Mouse (Mus musculus) neural tube, embryonic 10.5 days (tissue): ENCODE results near the gene Slc13a3.
A peak's percentile ranks its signal among the peaks of the same experiment; 100 is the strongest.

Experiments used
- DNase-seq: peaks from one replicate; pipeline ENCODE4 v3.0.0-alpha.2; 2017; ENCODE audit warnings: low spot score; ENCODE audit errors: extremely low spot score

Slc13a3 gene

GRCm38 (mm10) chr2:165415141-165415721, 57.8 kb downstream of the Slc13a3 start:
- no peak for DNase-seq

- DNase-seq: no peak
These were observed 58.7 kb downstream of the Slc13a3 start for GRCm38 (mm10) chr2:165414321-165414720.

- no peak for DNase-seq
These were observed 59.1 kb downstream of the Slc13a3 start for GRCm38 (mm10) chr2:165413884-165414283.

GRCm38 (mm10) chr2:165407700-165408301, 65.2 kb downstream of the Slc13a3 start:
- DNase-seq: peak; percentile 78

GRCm38 (mm10) chr2:165405351-165405750, 67.7 kb downstream of the Slc13a3 start:
- DNase-seq: no peak

- DNase-seq: no peak
These were observed 68.1 kb downstream of the Slc13a3 start for GRCm38 (mm10) chr2:165404951-165405350.

- DNase-seq: no peak
These were observed 74.8 kb downstream of the Slc13a3 start for GRCm38 (mm10) chr2:165398164-165398785.

GRCm38 (mm10) chr2:165397502-165398163, 75.4 kb downstream of the Slc13a3 start:
- no peak for DNase-seq

GRCm38 (mm10) chr2:165396831-165397501, 76.1 kb downstream of the Slc13a3 start:
- peak; percentile 33 for DNase-seq

GRCm38 (mm10) chr2:165392156-165392555, 80.9 kb downstream of the Slc13a3 start:
- DNase-seq: no peak

- DNase-seq: peak; percentile 44
These were observed 81.5 kb downstream of the Slc13a3 start for GRCm38 (mm10) chr2:165391561-165391960.

- DNase-seq: no peak
These were observed 83.6 kb downstream of the Slc13a3 start for GRCm38 (mm10) chr2:165389299-165389952.

GRCm38 (mm10) chr2:165387844-165388495, 85.1 kb downstream of the Slc13a3 start, which contains the start of gene Zfp334:
TSS of gene Zfp334 (minus strand) at chr2:165388259.
- DNase-seq: peak; percentile 98

GRCm38 (mm10) chr2:165387370-165387769, 85.7 kb downstream of the Slc13a3 start:
- no peak for DNase-seq

- no peak for DNase-seq
These were observed 93.0 kb downstream of the Slc13a3 start for GRCm38 (mm10) chr2:165380050-165380449.

GRCm38 (mm10) chr2:165376001-165376400, 97.0 kb downstream of the Slc13a3 start:
- no peak for DNase-seq

GRCm38 (mm10) chr2:165375478-165375877, 97.6 kb downstream of the Slc13a3 start:
- DNase-seq: no peak

- no peak for DNase-seq
These were observed 102.0 kb downstream of the Slc13a3 start for GRCm38 (mm10) chr2:165371066-165371465.

GRCm38 (mm10) chr2:165370348-165370747, 102.7 kb downstream of the Slc13a3 start:
- no peak for DNase-seq

- DNase-seq: peak; percentile 75
These were observed 104.5 kb downstream of the Slc13a3 start, which contains the start of gene Zfp663 for GRCm38 (mm10) chr2:165368496-165368895. TSS of gene Zfp663 (minus strand) at chr2:165368729.
